Mouse (Mus musculus) embryo, embryonic 10.5 days (tissue): ENCODE results near the gene Trim71.
"Not testable (repeated sequence)": the region's sequence is repeated elsewhere in the genome, so short reads cannot be mapped to it uniquely, and the experiment has no call there.

Experiments used
- DNase-seq: peaks from one replicate; pipeline ENCODE4 v3.0.0-alpha.2; 2015; ENCODE audit warnings: low spot score

Gene Trim71

GRCm38 (mm10) chr9:114525891-114526290, 38.3 kb downstream of the Trim71 start:
- DNase-seq, result no peak

- DNase-seq, result no peak
These were observed 39.0 kb downstream of the Trim71 start for GRCm38 (mm10) chr9:114525073-114525633.

DNA sequence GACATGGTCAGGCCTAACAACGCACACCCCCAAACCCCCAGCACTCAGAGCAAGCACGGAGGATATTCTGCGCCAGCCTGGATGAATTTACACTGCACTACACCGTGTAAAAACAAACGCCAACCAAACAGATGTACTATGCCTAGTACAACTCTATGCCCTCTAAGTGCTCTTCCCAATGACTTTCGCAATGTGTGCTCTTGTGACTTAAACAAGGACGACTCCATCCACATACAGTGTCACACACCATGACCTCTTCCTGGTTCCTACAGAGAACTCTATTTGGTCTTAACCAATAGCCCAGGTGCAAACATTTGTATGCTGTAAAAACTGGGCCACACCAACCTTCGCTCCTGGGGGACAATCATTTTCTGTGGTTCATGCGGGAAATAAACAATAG, 41.7 kb downstream of the Trim71 start:
- DNase-seq, result no peak

DNA sequence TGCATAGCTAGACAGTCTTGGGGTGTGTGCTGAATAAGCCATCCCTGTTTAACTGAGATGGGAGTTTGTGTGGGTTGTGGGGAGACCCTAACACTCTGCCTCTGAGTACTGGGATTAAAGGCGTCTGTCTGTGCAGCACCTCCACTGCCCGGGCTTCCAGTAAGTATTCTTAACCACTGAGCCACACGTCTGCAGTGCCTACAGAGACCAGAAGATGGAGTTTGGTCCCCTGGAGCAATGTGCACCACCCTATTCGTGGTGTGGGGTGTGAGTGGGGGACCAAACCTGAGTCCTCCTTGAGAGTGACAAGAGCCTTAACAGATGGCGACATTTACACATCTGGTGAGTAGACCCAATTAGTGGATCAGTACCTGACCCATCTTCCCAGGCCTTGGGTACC, 42.1 kb downstream of the Trim71 start:
- no peak for DNase-seq

DNA sequence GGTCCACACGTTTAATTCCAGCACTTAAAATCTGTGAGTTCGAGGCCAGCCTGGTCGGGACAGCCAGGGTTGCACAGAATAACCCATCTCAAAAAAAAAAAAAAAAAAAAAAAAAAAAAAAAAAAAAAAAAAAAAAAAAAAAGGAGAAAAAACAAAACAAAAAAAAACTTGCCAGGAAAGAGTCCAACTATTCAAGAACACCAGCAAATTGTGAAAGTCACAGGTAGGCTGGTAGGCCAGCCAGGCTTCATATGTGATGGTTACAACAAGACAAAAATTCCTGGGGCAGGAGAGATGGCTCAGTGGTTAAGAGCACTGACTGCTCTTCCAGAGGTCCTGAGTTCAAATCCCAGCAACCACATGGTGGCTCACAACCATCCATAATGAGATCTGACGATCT, 43.6 kb downstream of the Trim71 start:
- not testable (repeated sequence) for DNase-seq

GRCm38 (mm10) chr9:114518812-114519477, 45.2 kb downstream of the Trim71 start:
- DNase-seq, result no peak

GRCm38 (mm10) chr9:114517924-114518497, 46.2 kb downstream of the Trim71 start:
- no peak for DNase-seq

GRCm38 (mm10) chr9:114515364-114515763, 48.8 kb downstream of the Trim71 start, which contains the start of gene C130032M10Rik:
Gene C130032M10Rik, plus strand, starts transcription at chr9:114515697.
- no peak for DNase-seq

DNA sequence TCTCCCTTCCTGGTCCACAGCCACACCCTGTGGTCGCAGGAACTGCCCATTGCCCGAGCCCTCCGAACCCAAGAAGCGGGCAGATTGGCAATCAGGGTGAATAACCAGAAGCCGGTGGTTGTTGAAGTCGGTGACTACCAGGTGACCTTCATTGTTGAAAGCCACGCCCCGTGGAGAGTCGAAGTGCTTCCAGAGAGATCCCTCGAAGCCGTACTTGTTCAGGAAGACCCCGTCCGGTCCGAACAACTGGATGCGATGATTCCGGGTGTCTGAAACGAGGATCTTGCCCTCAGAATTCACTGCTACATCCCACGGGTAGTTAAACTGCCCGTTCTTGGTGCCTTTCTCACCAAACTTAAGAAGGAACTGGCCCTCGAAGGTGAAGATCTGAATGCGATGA, 51.3 kb downstream of the Trim71 start:
- DNase-seq, result no peak

- DNase-seq, result no peak
These were observed 54.4 kb downstream of the Trim71 start for GRCm38 (mm10) chr9:114509785-114510184.

DNA sequence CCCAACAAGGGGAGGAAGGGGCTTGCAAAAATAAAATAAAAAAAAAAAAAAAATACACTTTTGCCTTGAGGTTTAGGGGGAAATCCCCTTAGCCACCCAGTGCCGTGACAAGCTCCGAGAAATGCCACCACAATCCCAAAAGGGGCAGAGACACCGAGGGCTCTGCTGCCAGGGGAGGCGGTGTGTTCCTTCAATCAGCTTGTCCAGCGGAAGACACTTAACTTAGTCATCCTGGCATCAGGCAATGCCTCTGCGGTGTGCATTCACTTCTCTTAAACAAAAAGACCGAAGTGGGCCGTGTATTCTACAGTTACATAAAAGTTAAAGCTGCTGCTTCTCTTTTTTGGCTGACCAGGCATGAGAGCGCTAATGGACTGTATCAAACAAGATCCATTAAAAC, 56.7 kb downstream of the Trim71 start:
- DNase-seq, result no peak

- DNase-seq, result no peak
These were observed 57.6 kb downstream of the Trim71 start for GRCm38 (mm10) chr9:114506564-114506963.

DNA sequence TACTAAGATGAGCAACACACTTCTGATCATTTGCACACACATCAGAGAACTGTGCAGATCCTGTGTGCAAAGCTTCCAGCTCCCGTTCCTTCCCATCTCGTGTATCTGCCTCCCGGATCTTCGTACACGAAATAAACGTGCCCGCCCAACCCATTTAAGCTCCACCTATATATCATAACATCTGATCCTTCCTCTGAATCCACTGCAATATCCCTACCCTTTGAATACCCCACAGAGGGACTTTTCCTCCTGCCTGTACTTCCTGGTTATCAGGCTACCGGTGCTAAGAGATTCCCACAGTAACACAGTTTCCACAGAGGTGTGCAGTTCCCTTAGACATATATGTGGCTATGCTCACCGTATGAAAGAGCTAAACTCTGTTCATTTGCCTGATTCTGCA, 59.4 kb downstream of the Trim71 start, which contains the start of gene Ccr4:
Gene Ccr4, minus strand, starts transcription at position 101 of the 400 bp plus-strand sequence.
- no peak for DNase-seq

GRCm38 (mm10) chr9:114502711-114503427, 61.3 kb downstream of the Trim71 start:
- no peak for DNase-seq

DNA sequence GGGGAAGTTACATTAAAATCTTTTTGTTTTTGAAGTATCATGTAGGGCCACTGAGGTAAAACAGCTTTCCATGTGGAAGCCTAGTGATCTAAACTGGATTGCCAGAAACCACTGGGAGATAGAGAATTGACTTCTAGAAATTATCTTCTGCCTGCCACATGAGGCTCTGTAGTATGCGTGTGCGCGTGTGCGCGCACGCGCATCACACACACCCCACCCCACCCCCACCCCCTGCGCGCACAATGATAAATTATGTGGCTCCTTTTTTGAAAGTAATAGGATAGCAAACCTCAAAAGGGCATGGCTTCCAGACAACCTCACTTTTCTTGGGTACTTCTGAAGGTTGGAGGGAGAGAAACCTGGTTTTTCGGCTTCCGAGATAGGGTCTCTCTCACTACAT, 62.3 kb downstream of the Trim71 start:
- no peak for DNase-seq

GRCm38 (mm10) chr9:114501111-114501510, 63.1 kb downstream of the Trim71 start:
- no peak for DNase-seq

- peak; percentile 89 for DNase-seq
These were observed 64.2 kb downstream of the Trim71 start for GRCm38 (mm10) chr9:114499783-114500515.

DNA sequence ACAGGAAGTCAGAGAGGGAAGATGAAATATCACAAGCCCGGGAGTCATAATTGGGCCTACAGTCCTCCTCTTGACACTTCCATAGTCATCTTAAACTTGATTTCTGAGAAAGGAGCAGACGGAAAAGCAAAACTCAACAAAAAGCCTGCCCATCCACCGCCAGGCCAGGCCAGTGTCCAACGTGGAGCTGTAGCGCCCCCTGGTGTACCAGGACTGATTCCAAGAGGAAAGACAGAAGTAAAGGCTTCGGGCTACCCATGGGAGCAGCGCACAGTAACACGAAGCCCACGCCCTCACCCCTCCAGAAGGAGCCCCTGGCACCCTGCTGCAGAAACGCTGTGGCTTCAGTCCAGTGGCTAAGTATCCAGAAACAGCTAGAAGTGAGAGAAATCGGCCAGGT, 66.0 kb downstream of the Trim71 start:
- peak; percentile 96 for DNase-seq

GRCm38 (mm10) chr9:114496469-114496868, 67.7 kb downstream of the Trim71 start:
- DNase-seq, result no peak

DNA sequence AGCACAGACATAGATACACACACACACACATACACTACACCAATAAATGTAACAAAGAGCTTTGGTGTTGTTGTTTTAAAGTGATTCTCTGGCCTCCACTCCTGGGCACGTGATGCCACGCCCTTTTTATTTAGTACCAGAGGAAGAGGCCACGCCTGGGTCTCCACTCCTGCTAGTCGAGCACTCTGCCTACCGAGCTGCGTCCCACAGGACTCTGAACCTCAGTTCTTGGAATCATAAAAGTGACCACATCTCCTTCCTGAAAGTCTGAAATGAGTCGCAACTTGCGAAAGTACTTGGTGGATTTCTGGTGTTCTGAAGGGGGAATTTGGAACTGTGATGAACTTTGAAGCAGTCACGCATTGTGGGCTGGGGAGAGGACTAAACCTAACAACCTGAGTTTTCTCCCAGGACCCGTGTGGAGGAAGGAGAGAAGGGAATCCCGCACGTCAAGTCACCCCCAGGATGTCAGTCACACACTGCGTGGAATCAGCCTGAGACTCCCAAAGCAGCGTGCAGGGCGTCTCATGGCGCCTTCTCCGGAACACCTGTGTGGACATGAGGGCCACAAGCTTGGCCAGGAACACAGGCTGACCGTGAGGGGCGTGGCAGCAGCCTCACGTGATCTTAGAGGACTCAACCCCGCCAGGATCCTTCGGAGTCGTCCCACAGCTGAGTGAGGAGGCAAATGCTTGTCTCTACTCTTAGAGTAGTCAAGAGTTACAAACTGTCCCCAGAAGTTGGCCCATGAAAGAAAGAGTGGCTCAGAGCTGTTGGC, 76.5 kb downstream of the Trim71 start:
- no peak for DNase-seq

GRCm38 (mm10) chr9:114486808-114487207, 77.4 kb downstream of the Trim71 start:
- DNase-seq, result no peak
